Mouse (Mus musculus) heart, embryonic 15.5 days (tissue): Measurements from ENCODE around the gene Pnmal1. TPM values are rescaled to one million over a fixed set of nuclear protein-coding genes. Genes with fewer than 3 reads are reported as not detected.

Experiments used
- ATAC-seq: fragments of 200-750 bp; cut with Nextera tagmentation; replicated peaks from 2 replicates; pipeline ENCODE4 v1.8.0; 2017; ENCODE audit warnings: low read depth, moderate TSS enrichment; ENCODE audit not compliant: insufficient number of reproducible peaks, insufficient read depth, low FRiP score
- H3K27ac ChIP-seq: fragments of 300-500 bp; sonication (generic); 2 replicates; pipeline ENCODE4 v1.5.1; 2015; ENCODE audit warnings: mild to moderate bottlenecking, inconsistent platforms
- H3K27me3 ChIP-seq: fragments of 300-500 bp; sonication (generic); 2 replicates; pipeline ENCODE4 v1.6.1; 2015; ENCODE audit warnings: inconsistent platforms
- H3K36me3 ChIP-seq: fragments of 300-500 bp; sonication (generic); 2 replicates; pipeline ENCODE4 v1.6.1; 2015; ENCODE audit warnings: mild to moderate bottlenecking, inconsistent platforms
- H3K4me1 ChIP-seq: fragments of 300-500 bp; sonication (generic); replicated peaks from 2 replicates; pipeline ENCODE4 v1.6.1; 2015; ENCODE audit warnings: inconsistent platforms
- H3K4me2 ChIP-seq: fragments of 300-500 bp; sonication (generic); 2 replicates; pipeline ENCODE4 v1.6.1; 2015; ENCODE audit warnings: inconsistent platforms, mild to moderate bottlenecking, moderate library complexity
- H3K4me3 ChIP-seq: fragments of 300-500 bp; sonication (generic); 2 replicates; pipeline ENCODE4 v1.5.1; 2015; ENCODE audit warnings: mild to moderate bottlenecking, inconsistent platforms
- H3K9ac ChIP-seq: fragments of 300-500 bp; sonication (generic); 2 replicates; pipeline ENCODE4 v1.6.1; 2015; ENCODE audit warnings: mild to moderate bottlenecking, inconsistent platforms
- H3K9me3 ChIP-seq: fragments of 300-500 bp; sonication (generic); replicated peaks from 2 replicates; pipeline ENCODE4 v1.6.1; 2016; ENCODE audit warnings: inconsistent platforms
- WGBS: fragments of 180-500 bp; shearing (Covaris S2); methylation state at CpG from one replicate; pipeline ENCODE4 v1.1.7; 2015; ENCODE audit warnings: mixed read lengths; 5-methylcytosine and 5-hydroxymethylcytosine counted together
- polyA plus RNA-seq: library from polyadenylated mRNA; unstranded; fragments of >200 nt; fragmentation: Nextera tagmentation; extraction: Ambion mirVana; gene quantifications from 2 replicates; pipeline ENCODE4 v1.2.1, GENCODE M21; 2015

Gene Pnmal1
- polyA plus RNA-seq, 1 experiment from 2014 or later: 0.05 TPM

- no peak overlapping the region for H3K27ac ChIP-seq
- H3K9ac ChIP-seq: no peak overlapping the region
- H3K4me2 ChIP-seq: no peak overlapping the region
- ATAC-seq: no peak
- H3K9me3 ChIP-seq: no peaks in the 10 kb centered on the region
- peaks cover 57% of the 10 kb centered on the region for H3K4me1 ChIP-seq
- H3K4me3 ChIP-seq: no peak overlapping the region
- peaks cover 38% of the 10 kb centered on the region for H3K36me3 ChIP-seq
- 78% methylated on average over 3 of the region's 3 CpGs for WGBS
- H3K27me3 ChIP-seq: no peaks in the 10 kb centered on the region
Observed at GRCm38 (mm10) chr7:16918670-16919069, 40.8 kb upstream of the Pnmal1 start.

GRCm38 (mm10) chr7:16919395-16920149 lies 39.9 kb upstream of the Pnmal1 start:
- peaks cover 57% of the 10 kb centered on the region for H3K4me1 ChIP-seq
- H3K4me3 ChIP-seq: no peak overlapping the region
- H3K36me3 ChIP-seq: peaks cover 36% of the 10 kb centered on the region
- H3K9me3 ChIP-seq: no peaks in the 10 kb centered on the region
- H3K4me2 ChIP-seq: 0 out of 2 replicates have a peak overlapping the region, but pooled peaks have one; percentile 11
- 72% methylated on average over 13 of the region's 13 CpGs for WGBS
- 0 out of 2 replicates have a peak overlapping the region, but pooled peaks have one; percentile 24 for H3K27ac ChIP-seq
- 0 out of 2 replicates have a peak overlapping the region, but pooled peaks have one; percentile 13 for H3K9ac ChIP-seq
- no peak for ATAC-seq
- H3K27me3 ChIP-seq: no peaks in the 10 kb centered on the region

GRCm38 (mm10) chr7:16920150-16920579 lies 39.3 kb upstream of the Pnmal1 start:
- H3K27me3 ChIP-seq: no peaks in the 10 kb centered on the region
- 0 out of 2 replicates have a peak overlapping the region, but pooled peaks have one; percentile 11 for H3K4me2 ChIP-seq
- H3K4me1 ChIP-seq: peaks cover 60% of the 10 kb centered on the region
- ATAC-seq: no peak
- H3K36me3 ChIP-seq: peaks cover 30% of the 10 kb centered on the region
- H3K9me3 ChIP-seq: no peaks in the 10 kb centered on the region
- WGBS: 77% methylated on average over 7 of the region's 7 CpGs
- no peak overlapping the region for H3K4me3 ChIP-seq
- H3K9ac ChIP-seq: 0 out of 2 replicates have a peak overlapping the region, but pooled peaks have one; percentile 13
- H3K27ac ChIP-seq: 0 out of 2 replicates have a peak overlapping the region, but pooled peaks have one; percentile 24

DNA sequence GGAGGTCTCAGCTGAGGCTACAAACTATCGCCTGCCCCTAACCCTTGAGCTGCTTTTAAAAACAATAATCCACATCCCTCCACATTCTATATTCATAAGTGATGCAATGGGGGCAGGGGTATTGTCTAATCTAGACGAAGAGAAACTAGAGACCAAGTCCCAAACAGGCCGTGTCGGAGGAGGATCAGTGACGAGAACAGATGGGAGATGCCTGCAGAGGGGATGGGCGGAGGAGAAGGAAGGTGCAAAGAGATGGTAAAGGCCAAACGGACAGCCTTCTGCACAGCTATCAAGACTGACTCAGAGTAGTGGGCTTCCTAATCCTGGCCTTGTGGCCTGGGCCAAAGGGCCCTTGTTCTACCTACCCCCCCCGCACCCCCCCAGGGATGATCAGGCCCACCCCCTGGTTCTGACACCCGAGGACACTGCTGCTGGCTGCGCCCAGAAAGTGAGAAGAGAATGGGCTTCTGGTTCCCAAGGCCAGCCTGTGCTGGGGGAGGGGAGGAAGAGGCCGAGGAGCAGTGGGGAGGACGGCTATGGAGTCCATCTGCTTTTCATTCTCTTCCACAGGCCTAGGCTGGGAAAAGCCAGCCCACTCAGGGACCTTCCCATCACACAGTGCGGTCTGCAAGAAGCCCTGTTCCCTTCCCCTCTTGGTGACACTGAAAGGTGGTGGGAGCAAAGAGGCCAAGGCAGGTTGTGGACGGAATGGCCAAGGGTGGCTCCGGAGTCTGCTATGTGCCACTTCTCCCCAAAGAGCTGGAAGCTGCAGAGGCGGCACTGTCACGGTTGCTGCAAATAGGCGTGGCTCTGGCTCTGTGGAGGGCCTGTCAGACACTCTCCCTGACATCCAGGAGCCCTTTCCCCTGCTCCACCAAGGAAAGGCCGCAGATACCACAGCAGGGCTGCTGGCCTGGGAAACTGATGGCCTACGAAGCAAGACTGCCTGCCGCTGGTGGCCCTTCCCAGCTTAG lies 38.4 kb upstream of the Pnmal1 start:
- H3K4me3 ChIP-seq: peak overlapping the region; percentile 89
- peak overlapping the region; percentile 85 for H3K4me2 ChIP-seq
- peaks cover 60% of the 10 kb centered on the region for H3K4me1 ChIP-seq
- H3K27ac ChIP-seq: peak overlapping the region; percentile 59
- H3K9me3 ChIP-seq: no peaks in the 10 kb centered on the region
- ATAC-seq: no peak
- H3K27me3 ChIP-seq: no peaks in the 10 kb centered on the region
- peak overlapping the region; percentile 98 for H3K9ac ChIP-seq
- WGBS: 52% methylated on average over 21 of the region's 21 CpGs
- peaks cover 22% of the 10 kb centered on the region for H3K36me3 ChIP-seq

GRCm38 (mm10) chr7:16921881-16922335 lies 37.6 kb upstream of the Pnmal1 start:
- peak overlapping the region; percentile 89 for H3K4me3 ChIP-seq
- peak overlapping the region; percentile 85 for H3K4me2 ChIP-seq
- H3K36me3 ChIP-seq: peaks cover 16% of the 10 kb centered on the region
- H3K9me3 ChIP-seq: no peaks in the 10 kb centered on the region
- 55% methylated on average over 6 of the region's 6 CpGs for WGBS
- ATAC-seq: no peak
- peak overlapping the region; percentile 98 for H3K9ac ChIP-seq
- peaks cover 53% of the 10 kb centered on the region for H3K4me1 ChIP-seq
- H3K27me3 ChIP-seq: no peaks in the 10 kb centered on the region
- peak overlapping the region; percentile 59 for H3K27ac ChIP-seq

GRCm38 (mm10) chr7:16922360-16922973 lies 37.0 kb upstream of the Pnmal1 start:
- H3K9ac ChIP-seq: peak overlapping the region; percentile 98
- H3K27ac ChIP-seq: 0 out of 2 replicates have a peak overlapping the region, but pooled peaks have one; percentile 15
- no peaks in the 10 kb centered on the region for H3K27me3 ChIP-seq
- peaks cover 10% of the 10 kb centered on the region for H3K36me3 ChIP-seq
- H3K9me3 ChIP-seq: no peaks in the 10 kb centered on the region
- WGBS: 39% methylated on average over 10 of the region's 10 CpGs
- peak overlapping the region; percentile 85 for H3K4me2 ChIP-seq
- no peak for ATAC-seq
- H3K4me1 ChIP-seq: peaks cover 50% of the 10 kb centered on the region
- H3K4me3 ChIP-seq: peak overlapping the region; percentile 89

DNA sequence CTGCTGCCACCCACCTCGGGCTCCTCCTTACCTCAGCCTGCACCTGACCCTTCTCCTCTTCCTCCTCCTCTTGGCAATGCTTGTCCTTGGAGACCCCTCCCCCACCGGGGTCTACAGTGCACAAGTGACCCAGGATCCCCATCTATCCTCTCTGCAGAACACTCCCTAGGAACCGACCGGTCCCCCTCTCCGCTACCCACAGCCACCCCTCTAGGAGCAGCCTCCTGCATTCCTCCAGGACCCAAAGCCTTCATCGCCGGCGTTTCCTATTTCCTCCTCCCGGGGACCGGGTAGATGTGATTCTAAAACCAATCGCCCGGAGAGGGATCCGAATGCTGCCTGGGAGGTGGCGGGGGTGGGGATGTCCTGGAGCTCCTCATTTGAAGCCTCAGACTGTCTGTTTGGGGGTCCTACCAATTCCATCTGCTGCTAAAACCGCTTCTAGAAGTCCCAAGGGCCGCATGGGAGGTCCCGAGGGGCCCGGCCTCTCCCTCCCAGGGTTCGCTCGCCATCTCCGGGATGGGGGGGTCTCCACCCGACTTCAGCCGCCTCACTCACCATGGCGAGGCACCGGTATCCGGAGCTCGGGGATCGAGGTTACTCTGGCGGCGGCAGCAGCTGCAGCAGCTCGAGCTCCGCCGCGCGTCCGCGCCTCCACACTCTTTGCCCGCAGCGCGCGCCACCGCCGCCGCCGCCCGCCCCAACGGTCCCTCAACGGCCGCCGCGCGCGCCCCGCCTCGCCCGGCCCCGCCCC lies 36.0 kb upstream of the Pnmal1 start:
- Histone ChIP-seq H3K27ac (peak overlapping the region; percentile 97), H3K4me2 (peak overlapping the region; percentile 85), H3K9me3 (no peaks in the 10 kb centered on the region), H3K27me3 (no peaks in the 10 kb centered on the region), H3K36me3 (peaks cover 4% of the 10 kb centered on the region; the same call in 1 of the 2 replicates), H3K4me3 (peak overlapping the region; percentile 89), H3K4me1 (peaks cover 44% of the 10 kb centered on the region), H3K9ac (peak overlapping the region; percentile 98)
- under 1% methylated on average over 50 of the region's 57 CpGs for WGBS
- peak; percentile 2; the same call in 1 of the 2 replicates for ATAC-seq

DNA sequence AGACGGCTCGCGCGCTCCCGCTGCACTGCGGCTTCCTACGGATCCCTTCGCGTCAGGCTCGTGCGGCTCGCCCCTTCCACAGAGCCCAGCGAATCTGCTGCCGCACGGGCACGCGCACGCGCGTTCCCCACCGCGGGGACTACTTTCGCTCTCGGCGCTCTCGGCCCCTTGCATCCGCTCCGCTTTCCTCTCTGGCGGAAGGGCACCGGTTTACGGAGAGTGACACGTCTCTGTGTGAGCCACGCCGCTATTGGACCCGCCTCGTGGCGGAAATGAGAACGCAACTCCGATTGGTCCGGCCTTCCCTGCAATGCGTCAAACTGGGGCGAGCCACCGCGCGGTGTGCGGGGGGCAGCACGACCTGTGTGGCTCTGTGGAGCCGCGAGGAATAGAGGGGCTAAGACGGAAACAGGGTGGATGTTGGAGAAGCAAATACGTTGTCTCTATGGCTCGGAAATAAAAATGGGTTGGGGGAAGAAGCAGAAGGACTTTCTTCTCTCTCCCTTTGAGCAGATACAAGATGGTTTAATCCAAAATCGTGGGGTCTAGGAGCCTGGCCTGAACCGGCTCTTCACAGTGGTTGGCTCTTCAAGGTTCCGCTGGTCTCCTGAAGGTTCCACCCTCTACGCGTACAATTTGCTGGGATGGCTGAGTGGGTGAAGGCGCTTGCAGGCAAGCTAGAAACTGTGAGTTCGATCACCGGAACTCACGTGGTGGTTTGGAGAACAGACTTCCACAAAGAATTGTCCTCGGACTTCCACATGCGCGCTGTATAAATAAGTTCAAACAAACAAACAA lies 35.2 kb upstream of the Pnmal1 start, which contains the start of gene Calm3:
Gene Calm3, minus strand, starts transcription at position 78 of the 798 bp plus-strand sequence.
- no peaks in the 10 kb centered on the region for H3K27me3 ChIP-seq
- peak within 1 kb of the TSS; percentile 89 for H3K4me3 ChIP-seq
- H3K36me3 ChIP-seq: no peaks in the 10 kb centered on the region
- H3K9me3 ChIP-seq: no peaks in the 10 kb centered on the region
- peak; percentile 88 for ATAC-seq
- peak within 1 kb of the TSS; percentile 97 for H3K27ac ChIP-seq
- 2% methylated on average over 64 of the region's 64 CpGs for WGBS
- H3K9ac ChIP-seq: peak within 1 kb of the TSS; percentile 98
- peak within 1 kb of the TSS; percentile 85 for H3K4me2 ChIP-seq
- H3K4me1 ChIP-seq: peaks cover 40% of the 10 kb centered on the region

- H3K27ac ChIP-seq: no peak overlapping the region
- 36% methylated on average over 2 of the region's 2 CpGs for WGBS
- H3K9ac ChIP-seq: no peak overlapping the region
- H3K4me2 ChIP-seq: no peak overlapping the region
- no peak for ATAC-seq
- H3K4me3 ChIP-seq: no peak overlapping the region
- no peaks in the 10 kb centered on the region for H3K36me3 ChIP-seq
- H3K9me3 ChIP-seq: no peaks in the 10 kb centered on the region
- H3K27me3 ChIP-seq: no peaks in the 10 kb centered on the region
- 0 out of 2 replicates have a peak, but pooled peaks cover 5% of the 10 kb centered on the region for H3K4me1 ChIP-seq
Observed at GRCm38 (mm10) chr7:16928341-16928740, 31.1 kb upstream of the Pnmal1 start.
